Mouse (Mus musculus) neutrophil, adult 59 days (primary cell): Measurements from ENCODE around the gene Nr2e3. TPM values are rescaled to one million over a fixed set of nuclear protein-coding genes. Genes with fewer than 3 reads are reported as not detected.

ENCODE experiments used
- total RNA-seq, 2 experiments: library from RNA; stranded (reverse); gene quantifications; 1 replicate in 1 of 2; 2 replicates in 1 of 2; pipeline ENCODE4 v1.2.4; 2023

Nr2e3 gene
- total RNA-seq: not detected

GRCm38 (mm10) chr9:59960559-59960958 is at the start of gene Nr2e3:
Gene Nr2e3 (minus strand): TSS chr9:59960659.

Other genes with a start within 250 kb of the Nr2e3 start
- 1 to 10 TPM; 1.7 to 2.7 TPM for gene Senp8, start 209.9 kb downstream of the Nr2e3 start, total RNA-seq
- 10 to 100 TPM; 16.3 to 23.1 TPM for gene Myo9a, start 209.8 kb downstream of the Nr2e3 start, total RNA-seq